Mouse (Mus musculus): ENCODE data around the gene Adamts8.

Adamts8 gene

DNA sequence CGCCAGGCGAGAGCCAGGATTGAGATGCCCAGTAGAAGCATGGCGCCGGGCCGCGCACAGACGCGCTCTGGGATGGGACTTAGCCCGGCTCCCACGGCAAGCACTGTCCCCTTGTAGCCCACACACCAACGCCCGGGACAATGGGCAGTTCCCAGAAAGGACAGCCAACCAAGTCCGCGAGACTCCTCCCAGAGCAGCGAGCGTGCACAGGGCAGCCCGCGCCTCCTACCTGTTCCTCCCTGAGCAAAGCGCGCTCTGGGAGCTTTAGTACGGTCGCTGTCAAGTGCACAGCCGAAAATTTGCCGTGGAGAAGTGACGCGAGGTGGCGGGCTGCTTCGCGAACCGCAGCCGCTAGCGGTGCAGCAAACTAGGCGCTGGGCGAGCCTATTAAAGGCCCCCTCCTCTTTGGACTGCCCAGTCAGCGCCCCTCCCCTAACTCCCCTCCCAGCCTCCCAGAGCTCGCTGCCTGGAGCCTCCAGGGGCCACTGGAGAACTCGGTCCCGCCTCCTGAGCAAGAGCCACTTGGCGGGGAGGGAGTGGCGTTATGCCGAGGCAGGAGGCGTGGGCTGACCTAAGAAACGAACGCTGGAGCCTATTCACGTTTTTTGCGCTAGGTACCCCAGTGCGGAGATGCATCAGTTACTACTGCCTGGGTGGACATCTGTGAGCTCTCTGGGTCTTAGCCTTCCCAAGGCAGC, 20.0 kb upstream of the Adamts8 start, which contains the start of gene Adamts15:
TSS of gene Adamts15 (minus strand) at position 256 of the 698 bp plus-strand sequence.
- peak; percentile 67 for DNase-seq (ENCODE audit: low spot score)

DNA sequence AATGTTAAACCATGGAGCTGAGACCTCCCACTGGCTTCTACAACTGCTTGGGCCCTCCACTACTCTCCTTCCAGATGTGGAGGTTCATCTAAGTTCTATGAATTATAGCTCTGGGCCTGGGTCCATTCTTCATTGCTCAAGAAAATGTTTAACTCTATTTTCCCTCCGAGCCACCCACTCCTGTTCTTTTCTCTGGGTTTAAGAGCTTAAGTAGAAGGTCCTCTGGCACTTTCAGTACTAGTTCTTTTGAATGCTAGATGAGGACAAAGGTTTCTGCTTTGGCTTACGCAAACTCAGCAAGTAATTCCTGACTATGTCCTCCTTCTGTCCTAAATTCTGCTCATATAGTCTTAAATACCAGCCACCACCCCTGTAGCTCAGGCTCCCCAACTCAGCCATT, 13.6 kb upstream of the Adamts8 start:
- no peak for DNase-seq (ENCODE audit: low spot score)

DNA sequence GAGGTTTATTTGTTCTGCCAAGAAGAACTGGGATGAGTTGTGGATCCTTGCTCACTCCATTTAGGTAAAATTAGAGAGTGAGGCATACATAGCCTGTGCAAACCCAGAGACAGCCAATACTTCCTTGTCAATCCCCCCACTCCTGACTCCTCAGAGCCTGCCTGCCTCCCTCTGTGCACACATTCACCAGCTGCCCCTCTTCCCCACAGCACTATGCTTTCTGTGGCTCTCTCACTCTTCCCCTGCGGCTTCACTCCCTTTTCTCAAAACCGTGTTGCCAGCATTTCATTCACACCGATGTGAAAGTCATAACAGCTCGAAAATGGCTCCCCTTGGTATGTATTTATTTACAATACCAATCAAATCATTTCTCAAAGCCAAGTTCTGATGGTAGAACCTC, 10.0 kb upstream of the Adamts8 start:
- DNase-seq (ENCODE audit: low spot score), result no peak

DNA sequence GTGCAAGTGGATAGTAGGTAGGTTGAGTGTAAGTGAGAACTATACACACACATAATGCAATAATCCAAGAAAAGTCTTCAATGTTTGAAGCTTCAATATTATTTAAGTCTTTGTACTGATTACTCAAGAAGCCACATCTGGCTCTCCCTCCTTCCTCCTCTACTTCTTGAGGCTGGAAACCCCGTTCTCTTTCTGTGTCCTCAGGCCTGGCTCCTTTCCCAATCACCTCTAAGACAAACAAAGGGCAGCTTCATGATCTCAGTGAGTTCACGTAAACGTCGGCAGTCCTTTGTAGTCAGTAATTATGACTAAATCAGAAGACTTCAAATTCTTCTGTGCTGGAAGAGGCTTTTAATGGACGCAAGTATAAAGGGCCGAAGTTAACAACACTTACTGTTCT, 7.5 kb upstream of the Adamts8 start:
- no peak for DNase-seq (ENCODE audit: low spot score)

DNA sequence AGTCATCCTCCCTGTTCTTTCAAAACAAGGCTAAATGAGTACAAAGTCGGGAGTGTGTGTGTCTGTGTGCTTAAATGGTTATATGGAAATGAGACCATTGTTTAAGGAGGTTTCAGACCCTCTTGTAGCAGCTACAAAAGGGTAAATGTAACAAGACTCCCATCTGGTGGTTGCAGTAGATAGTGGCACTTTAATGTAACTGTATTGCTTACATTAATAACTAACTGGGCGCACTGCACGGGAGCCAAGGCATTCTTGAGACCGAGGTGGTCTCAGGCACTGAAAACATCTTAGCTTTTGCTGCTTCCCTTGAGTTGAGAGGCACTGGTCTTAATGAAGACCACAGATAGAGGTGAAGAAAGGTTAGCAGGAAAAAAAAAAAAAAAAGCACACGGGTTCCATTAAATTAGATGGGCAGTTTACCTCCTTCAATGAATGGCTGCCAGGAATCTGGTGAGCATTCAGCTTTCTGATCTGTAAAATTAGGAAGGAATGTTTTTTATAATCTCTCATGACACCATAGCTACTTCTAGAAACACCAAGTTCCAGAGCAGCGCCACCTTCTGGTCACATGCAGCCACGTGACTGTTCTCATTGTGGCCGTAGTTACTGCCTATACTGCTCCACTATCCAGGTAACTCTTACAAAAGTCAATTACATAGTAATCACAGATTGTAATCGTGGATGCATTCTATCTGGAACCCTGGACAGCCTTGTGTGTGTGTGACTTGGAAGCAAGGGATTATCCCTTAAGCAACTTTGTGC, 5.5 kb upstream of the Adamts8 start:
- DNase-seq (ENCODE audit: low spot score), result peak; percentile 54

DNA sequence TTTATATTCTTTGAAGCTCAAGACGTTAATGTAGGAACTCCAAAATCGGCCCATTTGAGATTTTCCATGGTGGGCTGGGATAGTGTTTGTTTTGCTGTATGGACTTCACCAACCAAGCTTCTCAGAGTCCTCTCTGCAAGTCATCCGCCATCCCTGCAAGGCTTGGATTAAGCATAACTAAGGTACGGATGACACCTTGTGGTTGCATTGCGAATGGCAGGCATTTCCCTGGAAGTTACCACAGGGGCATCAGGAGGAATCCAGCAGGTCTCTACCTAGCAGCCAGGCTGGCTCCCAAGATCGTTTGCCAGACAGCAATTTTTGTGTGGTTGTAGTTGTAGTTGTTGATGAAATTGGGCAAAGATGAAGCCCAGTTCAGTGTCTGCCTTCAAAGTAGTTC, 2.0 kb upstream of the Adamts8 start:
- peak; percentile 82 for DNase-seq (ENCODE audit: low spot score)

DNA sequence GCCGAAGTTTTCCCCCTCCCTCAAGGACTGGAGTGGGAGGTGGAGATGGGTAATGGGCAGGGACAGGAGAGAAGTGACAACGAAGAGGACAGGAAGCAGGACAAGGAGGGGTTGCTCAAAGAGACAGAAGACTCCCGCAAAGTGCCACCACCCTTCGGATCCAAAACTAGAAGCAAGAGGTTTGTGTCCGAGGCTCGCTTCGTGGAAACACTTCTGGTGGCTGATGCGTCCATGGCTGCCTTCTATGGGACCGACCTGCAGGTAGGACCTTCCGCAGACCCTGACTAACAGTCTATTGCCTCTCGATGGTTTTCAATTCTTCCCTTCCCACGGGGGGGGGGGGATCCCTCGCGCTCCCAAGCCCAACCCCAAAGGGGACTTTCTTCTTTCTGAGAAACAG, 979 bp downstream of the Adamts8 start:
- DNase-seq (ENCODE audit: low spot score), result no peak

DNA sequence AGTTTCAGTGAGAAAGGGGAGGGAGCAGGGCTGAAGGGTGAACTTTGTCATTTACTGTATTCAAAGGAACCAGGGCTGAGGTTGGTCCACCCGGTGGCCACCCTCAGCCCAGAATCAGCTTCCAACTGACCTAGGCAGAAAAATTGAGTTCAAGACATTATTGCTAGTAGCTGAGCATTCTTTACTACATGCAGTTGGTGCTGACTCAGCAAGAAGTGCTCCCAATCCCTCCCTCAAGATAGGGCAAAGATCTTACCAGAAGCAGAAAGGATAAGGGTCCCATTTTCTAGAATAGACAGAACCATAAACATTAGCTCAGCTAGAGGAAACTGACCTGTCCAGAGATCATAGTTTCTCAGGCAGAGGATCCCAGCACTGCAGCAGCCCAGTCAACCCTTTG, 1.9 kb downstream of the Adamts8 start:
- DNase-seq (ENCODE audit: low spot score), result no peak

DNA sequence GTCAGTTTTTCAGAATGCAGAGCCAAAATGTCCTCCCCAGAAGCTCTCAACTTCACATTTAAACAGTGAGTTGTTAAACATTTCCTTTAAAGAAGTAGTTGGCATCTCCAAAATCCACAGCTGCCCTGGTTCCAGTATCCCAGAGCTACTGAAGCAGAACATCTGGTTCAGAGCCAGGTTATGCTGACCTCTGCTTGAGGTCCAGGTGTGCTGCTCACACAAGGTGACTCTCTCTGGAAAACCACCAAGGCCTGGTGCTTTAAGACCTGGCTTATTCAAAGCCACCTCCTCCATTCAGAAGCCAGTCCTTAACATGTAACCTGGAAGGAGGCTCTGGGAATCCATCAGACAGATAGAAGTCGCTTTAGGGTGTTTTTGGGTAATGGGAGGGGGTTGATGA, 2.9 kb downstream of the Adamts8 start:
- DNase-seq (ENCODE audit: low spot score), result no peak

DNA sequence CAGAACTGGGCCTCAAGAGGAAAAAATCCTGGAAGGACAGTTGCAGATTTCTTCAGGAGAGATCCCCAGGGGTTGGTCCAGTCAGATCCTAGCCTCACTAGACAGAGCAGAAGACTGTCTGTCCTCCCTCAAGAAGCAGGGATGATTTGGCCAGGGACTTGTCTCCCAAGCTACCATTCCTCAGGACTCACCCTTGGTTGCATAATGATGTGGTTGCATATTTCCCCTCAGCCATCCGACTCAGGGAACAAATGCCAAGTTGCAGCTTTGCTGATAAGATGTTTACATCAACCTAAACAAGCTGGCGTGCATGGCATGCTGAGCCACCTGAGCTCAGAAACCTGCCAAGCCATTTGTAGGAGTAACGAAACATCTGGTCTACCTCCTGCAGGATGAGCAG, 7.1 kb downstream of the Adamts8 start:
- no peak for DNase-seq (ENCODE audit: low spot score)

DNA sequence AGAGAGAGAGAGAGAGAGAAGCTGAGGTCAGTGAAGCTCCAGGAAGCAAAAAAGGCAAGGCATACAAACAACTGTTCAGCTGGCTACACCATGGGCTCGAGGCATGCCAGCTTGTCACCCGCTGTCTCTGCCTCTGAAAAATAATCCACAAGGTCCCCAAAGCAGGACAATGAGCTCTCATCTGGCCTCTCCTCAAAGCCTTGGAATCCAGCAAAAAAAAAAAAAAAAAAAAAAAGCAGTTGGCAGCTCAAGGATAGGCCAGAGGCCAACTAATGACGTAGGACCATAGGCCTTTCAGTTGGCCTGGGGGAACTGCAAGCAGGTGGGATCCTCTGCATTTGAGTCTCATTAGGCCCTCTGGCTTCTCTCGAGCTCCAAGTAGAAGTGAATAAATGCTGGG, 7.6 kb downstream of the Adamts8 start:
- no peak for DNase-seq (ENCODE audit: low spot score)

DNA sequence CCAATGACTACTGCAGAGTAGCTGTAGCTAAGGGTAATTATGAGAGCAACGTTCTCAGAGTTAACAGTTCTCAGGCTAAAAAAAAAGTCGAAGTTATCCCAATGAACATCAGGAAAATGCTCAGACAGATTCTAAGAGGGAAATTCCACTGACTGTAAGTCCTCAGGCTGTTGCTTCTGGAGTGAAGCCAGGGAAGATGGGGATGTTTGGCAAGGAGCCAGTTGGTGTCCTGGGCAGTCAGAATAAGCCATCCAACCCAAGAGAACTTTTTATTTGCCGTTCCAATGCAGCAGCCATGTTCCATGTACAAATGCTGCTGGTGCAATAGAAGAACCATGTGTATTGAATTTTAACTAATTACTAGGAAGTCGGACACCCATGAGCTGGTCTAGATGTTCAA, 8.2 kb downstream of the Adamts8 start:
- peak; percentile 26 for DNase-seq (ENCODE audit: low spot score)

DNA sequence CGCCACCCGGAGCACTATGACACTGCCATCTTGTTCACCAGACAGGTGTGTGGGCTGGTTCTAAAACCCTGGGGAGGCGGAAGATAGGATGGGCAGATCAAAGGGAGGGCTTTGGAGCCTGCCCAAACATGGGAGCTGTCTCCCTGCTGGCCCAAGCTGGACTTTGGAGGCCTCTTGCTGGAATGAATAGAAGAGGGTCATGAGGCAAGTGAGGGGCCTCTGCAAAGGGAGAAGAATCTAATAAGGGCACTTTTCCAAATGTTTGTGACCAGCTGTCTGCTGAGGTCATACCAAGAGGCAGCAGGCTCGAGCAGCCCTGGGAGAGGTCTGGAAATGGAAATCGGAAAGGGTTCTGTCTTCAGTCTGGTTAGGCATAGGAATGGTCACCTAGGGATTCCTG, 9.1 kb downstream of the Adamts8 start:
- DNase-seq (ENCODE audit: low spot score), result no peak

DNA sequence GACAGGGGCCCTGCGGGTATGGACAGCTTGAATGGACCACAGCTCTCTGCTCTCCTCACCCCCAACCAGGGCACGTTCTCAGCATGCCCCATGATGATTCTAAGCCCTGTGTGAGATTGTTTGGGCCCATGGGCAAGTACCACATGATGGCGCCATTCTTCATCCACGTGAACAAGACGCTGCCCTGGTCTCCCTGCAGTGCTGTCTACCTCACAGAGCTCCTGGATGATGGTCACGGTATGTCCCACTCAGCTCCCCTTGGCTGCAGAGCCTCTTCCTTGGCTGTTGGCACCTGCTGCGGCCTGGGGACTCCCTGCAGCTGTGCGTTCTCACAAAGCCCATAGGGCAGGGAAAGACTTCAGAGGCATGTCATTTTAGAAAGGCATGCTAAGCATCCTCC, 10.9 kb downstream of the Adamts8 start:
- DNase-seq (ENCODE audit: low spot score), result peak; percentile 22

DNA sequence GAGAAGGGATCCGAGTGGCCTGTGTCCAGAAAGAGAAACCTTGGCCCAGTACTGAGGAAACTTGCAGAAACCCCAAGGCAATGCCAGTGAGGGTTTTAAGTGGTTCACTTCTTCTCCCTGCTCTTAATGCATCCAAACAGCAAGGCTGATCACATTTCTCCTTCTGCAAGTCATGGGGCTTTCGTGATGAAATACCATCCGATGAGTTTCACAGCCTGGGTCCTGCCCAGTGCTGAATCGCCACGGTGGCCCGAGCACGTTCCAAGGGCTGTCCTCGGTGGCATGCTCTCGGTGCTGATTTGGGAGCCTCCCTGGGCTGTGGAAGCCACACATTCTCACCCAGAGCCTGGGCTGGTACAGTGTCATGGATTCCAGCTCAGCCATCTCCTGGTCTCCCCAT, 12.9 kb downstream of the Adamts8 start:
- no peak for DNase-seq (ENCODE audit: low spot score)

DNA sequence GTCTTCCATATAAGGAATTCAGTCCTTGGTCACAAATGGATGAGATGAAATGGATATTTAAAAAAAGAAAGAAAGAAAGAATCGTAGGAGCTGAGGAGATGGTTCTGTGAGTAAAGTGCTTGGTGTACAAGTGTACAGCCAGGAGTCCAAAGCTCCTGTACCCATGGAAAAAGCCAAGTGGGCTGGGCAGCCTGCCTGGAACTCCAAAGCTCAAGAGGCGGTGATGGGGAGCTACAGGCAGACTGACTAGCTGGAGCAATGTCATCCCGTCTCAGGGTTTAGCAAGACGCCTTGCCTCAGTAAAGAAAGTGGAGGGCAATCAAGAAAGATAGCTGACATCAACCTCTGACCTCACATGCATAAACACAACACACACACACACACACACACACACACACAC, 21.4 kb downstream of the Adamts8 start:
- DNase-seq (ENCODE audit: low spot score), result no peak

DNA sequence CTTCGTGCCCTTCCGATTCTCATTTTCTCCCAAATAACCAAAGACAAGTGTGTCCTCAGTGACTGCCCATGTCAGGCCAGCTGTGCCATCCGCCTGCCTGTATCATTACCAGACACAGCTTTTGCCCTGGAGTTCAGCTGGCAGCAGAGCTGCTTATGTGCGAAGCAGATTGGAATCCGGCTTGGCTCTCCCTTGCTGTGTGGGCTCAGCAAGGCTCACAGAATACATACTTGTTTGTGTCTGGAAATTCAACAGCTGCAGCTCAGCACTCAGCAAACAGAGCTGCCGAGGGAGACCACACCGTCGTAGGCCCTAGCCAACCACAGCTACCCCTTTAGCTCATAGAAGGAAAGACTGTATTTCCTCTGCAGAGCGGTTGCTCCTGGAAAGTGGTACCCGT, 22.3 kb downstream of the Adamts8 start:
- DNase-seq (ENCODE audit: low spot score), result no peak

DNA sequence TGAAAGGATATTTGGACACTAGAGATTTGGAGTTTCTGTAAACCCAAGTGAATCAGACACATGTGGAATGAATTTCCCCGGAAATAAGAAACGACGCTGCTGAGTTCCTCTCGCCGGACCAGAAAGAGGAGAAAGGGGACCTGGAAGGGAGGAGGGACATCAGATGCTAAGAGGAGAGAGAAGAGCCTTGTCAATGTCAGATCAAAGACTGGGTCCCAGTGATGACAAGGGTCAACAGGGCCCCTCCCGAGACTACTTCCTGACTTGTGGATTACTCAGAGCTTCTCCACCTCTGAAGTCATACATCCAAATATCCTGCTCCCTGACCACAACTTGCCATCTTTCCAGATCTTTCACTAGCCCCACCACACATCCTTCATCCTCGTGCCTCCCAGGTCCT, 24.5 kb downstream of the Adamts8 start:
- no peak for DNase-seq (ENCODE audit: low spot score)

DNA sequence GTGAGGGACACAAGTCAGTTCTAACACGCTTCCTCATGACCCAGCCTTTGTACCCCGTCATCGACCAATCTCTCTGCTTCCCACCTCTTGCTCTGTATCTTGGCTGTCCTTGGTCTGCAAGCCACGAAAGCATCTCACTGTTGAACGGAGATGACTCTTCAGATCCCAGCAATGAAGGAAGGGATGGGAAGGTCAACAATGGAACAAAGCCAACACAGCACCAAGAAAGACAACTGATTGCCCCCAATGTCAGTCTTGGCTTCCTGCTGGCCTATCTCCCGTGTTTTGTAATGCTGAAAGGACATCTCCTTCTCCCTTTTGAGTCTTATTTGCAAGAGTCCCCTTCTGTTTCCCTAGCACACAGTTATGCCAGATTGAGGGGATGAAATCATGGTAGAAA, 25.8 kb downstream of the Adamts8 start:
- DNase-seq (ENCODE audit: low spot score), result no peak

DNA sequence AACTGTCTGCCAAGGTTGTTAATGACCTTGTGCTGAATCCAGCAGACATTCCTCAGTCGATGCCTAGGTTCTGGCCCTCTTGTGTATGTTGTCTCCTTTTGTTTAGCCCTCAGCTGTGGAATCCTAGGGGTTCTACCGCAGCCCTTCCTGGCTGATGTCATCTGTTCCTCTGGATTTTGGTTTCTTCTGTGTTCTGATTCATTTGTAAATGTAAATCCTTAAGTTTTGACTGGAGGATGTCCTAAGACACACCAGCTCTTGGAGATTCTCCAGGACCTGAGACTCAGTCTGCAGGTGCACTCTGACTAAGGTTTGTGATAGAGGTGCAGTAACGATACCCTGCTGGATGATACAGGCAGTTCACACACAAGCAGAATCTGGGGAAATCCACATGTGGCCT, 27.6 kb downstream of the Adamts8 start:
- DNase-seq (ENCODE audit: low spot score), result no peak

DNA sequence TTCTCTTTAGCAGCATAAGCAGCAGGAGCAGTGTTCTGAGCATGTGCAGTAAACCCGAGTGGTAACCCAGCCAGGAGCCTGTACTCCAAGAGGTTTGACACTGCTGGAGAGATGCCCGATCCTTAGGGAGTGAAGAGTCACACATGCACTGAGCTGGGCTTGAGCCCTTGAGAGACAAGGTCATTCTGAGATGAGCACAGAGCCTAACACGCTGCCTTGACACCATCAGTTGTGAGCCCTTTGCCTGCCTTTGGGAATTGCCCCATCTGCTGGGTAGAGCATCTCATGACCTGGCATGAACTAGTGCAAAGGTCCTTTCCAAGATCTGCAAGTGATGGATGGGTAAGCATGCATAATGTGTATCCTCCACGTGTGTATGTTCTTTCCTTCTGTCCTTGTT, 29.6 kb downstream of the Adamts8 start:
- DNase-seq (ENCODE audit: low spot score), result no peak

DNA sequence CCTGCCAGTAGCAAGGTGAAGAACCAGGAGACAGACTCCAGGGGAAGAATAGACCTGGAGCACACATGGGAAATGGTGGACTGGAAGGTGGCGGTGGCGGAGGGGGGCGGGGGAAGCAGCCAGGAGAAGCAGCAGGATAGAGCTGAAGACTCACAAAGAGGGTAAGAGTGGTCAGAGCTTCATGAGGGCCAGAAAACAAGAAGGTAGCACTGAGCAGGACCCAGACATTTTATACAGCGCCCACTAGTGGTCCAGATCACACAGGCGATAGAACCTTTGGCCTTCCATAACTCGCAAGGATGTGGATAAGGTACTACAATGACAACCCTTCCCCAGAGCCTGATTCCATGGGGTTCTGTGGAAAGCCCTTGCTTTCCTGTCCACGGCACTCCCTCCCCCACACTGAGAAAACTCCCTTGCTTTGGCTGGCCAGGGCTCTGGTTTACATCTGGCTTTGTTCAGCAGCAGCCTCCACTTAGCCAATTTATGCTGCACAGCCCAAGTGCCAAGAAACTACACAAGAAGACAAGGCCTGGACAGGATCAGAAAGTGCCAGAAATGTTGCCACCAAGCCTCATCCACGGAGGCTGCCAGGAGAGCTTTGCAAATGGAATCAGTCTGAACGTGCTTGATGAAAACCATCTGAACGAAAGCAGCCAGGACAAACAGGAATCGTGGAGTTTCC, 34.1 kb downstream of the Adamts8 start:
- DNase-seq (ENCODE audit: low spot score), result no peak

DNA sequence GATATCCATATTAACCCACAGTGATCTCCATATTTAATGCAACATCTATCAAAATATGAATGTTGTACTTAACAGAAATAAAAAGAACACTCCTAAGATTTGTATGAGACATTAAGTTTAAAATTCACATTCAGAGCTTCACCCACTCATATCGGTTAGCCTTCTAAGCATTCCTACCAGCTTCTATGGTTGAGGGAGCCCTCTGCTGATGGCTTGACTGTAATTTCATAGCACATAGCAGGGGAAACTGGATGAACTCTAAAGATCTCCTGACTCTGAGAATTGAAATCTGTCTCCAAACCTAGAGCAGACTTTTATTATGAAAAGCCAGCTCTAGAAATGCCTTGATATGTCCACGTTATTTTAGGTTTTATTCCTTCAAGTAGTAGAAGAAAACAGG, 38.1 kb downstream of the Adamts8 start:
- no peak for DNase-seq (ENCODE audit: low spot score)

Measured in ovary, postnatal 36 days (tissue).